Mouse (Mus musculus): ENCODE data around the gene Kcns1.

The Kcns1 gene

DNA sequence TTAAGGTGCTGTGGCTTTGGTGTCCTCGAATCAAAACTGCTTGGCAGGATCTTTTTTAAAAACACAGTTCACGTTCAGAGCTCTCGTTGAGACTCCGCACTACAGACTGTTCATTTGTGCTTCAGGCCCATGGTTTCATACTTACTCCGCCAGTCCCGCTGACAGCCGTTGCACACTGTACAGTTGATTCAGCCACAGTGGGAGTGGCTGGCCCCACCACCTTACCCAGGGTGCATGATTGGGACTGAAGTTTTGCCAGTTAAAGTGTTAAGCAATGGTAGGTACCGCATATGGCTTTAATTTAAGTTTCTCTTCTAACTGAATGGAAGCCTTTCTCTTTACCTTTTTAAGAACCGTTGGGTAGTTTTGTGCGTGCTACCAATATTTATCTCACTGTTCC, 55.4 kb downstream of the Kcns1 start:
- DNase-seq = no peak

DNA sequence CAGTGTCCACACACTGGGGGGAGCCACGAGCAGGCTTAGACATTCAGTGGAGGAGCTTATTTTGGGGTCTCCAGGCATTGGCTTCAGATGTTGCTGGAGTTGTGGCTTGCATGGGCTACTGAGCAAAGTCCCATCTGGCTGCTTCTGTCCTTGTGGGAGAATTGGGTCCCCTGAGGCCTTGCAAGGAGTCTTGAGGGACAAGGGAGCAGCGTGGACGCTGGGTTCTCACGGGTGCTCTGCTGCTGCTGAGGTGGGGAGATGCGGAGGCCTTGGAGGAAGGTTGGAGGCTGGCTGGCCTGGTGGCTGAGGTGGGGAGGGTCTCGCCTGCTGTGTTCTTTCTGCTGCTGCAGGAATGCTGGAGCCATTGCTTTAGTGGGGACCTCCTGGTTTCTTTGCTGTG, 56.9 kb downstream of the Kcns1 start:
- no peak for DNase-seq

Measured in layer of hippocampus, adult 9-11 months (tissue).